Mouse (Mus musculus) hindbrain, embryonic 11.5 days (tissue): ENCODE measurements around the gene Trappc2l. TPM values are rescaled to one million over a fixed set of nuclear protein-coding genes. Genes with fewer than 3 reads are reported as not detected.

ENCODE experiments used
- ATAC-seq: fragments of 200-750 bp; cut with Nextera tagmentation; 2 replicates; pipeline ENCODE4 v1.8.0; 2017; ENCODE audit warnings: mild to moderate bottlenecking, moderate TSS enrichment, moderate library complexity; ENCODE audit not compliant: low FRiP score
- DNase-seq: peaks from one replicate; pipeline ENCODE4 v3.0.0-alpha.2; 2015; ENCODE audit warnings: low spot score
- H3K27ac ChIP-seq: fragments of 300-500 bp; sonication (generic); 2 replicates; pipeline ENCODE4 v1.5.1; 2014; ENCODE audit warnings: mild to moderate bottlenecking, low read depth, low read length
- H3K27me3 ChIP-seq: fragments of 300-500 bp; sonication (generic); 2 replicates; pipeline ENCODE4 v1.6.1; 2014; ENCODE audit warnings: mild to moderate bottlenecking, low read length, moderate library complexity, mixed read lengths; ENCODE audit not compliant: control insufficient read depth, insufficient read depth
- H3K36me3 ChIP-seq: fragments of 300-500 bp; sonication (generic); 2 replicates; pipeline ENCODE4 v1.6.1; 2014; ENCODE audit warnings: mild to moderate bottlenecking, low read length, moderate library complexity, mixed read lengths; ENCODE audit not compliant: control insufficient read depth, insufficient read depth
- H3K4me1 ChIP-seq: fragments of 300-500 bp; sonication (generic); replicated peaks from 2 replicates; pipeline ENCODE4 v1.6.1; 2014; ENCODE audit warnings: low read length, mixed read lengths; ENCODE audit not compliant: control insufficient read depth, insufficient read depth
- H3K4me2 ChIP-seq: fragments of 300-500 bp; sonication (generic); replicated peaks from 2 replicates; pipeline ENCODE4 v1.6.1; 2014; ENCODE audit warnings: mild to moderate bottlenecking, low read depth, low read length
- H3K4me3 ChIP-seq: fragments of 300-500 bp; sonication (generic); 2 replicates; pipeline ENCODE4 v1.5.1; 2014; ENCODE audit warnings: low read depth, low read length
- H3K9ac ChIP-seq: fragments of 300-500 bp; sonication (generic); 2 replicates; pipeline ENCODE4 v1.6.1; 2014; ENCODE audit warnings: low read depth, low read length
- H3K9me3 ChIP-seq: fragments of 300-500 bp; sonication (generic); 2 replicates; pipeline ENCODE4 v1.6.1; 2016; ENCODE audit warnings: low read length; ENCODE audit not compliant: control insufficient read depth
- WGBS: fragments of 180-500 bp; shearing (Covaris S2); extraction: QIAGEN DNeasy Blood & Tissue Kit; methylation state at CpG from one replicate; pipeline ENCODE4 v1.1.7; 2014; 5-methylcytosine and 5-hydroxymethylcytosine counted together
- polyA plus RNA-seq: library from polyadenylated mRNA; unstranded; fragments of >200 nt; fragmentation: Nextera tagmentation; extraction: Ambion mirVana; gene quantifications from 2 replicates; pipeline ENCODE4 v1.2.1, GENCODE M21; 2014

Gene Trappc2l
- polyA plus RNA-seq, 1 experiment from 2014 or later, result 48.3 TPM

- H3K36me3 ChIP-seq, result no peaks in the 10 kb centered on the region
- H3K9ac ChIP-seq, result no peak overlapping the region
- no peaks in the 10 kb centered on the region for H3K9me3 ChIP-seq
- no peak overlapping the region for H3K4me2 ChIP-seq
- WGBS, result 71% methylated on average over 9 of the region's 9 CpGs
- H3K27ac ChIP-seq, result no peak overlapping the region
- ATAC-seq (no peak), DNase-seq (no peak)
- H3K4me3 ChIP-seq, result no peak overlapping the region
- H3K27me3 ChIP-seq, result no peaks in the 10 kb centered on the region
- H3K4me1 ChIP-seq, result no peaks in the 10 kb centered on the region
Observed at GRCm38 (mm10) chr8:122616181-122616905, 4.9 kb downstream of the Trappc2l start.

- no peak overlapping the region for H3K9ac ChIP-seq
- no peak overlapping the region for H3K27ac ChIP-seq
- no peaks in the 10 kb centered on the region for H3K36me3 ChIP-seq
- ATAC-seq (0 out of 2 replicates have a peak, but pooled peaks have one; percentile 27), DNase-seq (peak; percentile 91)
- WGBS, result 38% methylated on average over 5 of the region's 7 CpGs
- H3K9me3 ChIP-seq, result no peaks in the 10 kb centered on the region
- no peak overlapping the region for H3K4me2 ChIP-seq
- H3K4me1 ChIP-seq, result no peaks in the 10 kb centered on the region
- H3K27me3 ChIP-seq, result no peaks in the 10 kb centered on the region
- H3K4me3 ChIP-seq, result no peak overlapping the region
Observed at GRCm38 (mm10) chr8:122617947-122618546, 6.6 kb downstream of the Trappc2l start.

GRCm38 (mm10) chr8:122618660-122619378, 7.4 kb downstream of the Trappc2l start:
- no peak for ATAC-seq
- Histone ChIP-seq H3K9me3 (no peaks in the 10 kb centered on the region), H3K4me1 (no peaks in the 10 kb centered on the region), H3K9ac (no peak overlapping the region), H3K4me2 (no peak overlapping the region), H3K36me3 (no peaks in the 10 kb centered on the region), H3K27ac (no peak overlapping the region), H3K27me3 (no peaks in the 10 kb centered on the region), H3K4me3 (no peak overlapping the region)
- 78% methylated on average over 6 of the region's 6 CpGs for WGBS
- no peak for DNase-seq

GRCm38 (mm10) chr8:122620446-122620845, 9.0 kb downstream of the Trappc2l start:
- no peaks in the 10 kb centered on the region for H3K9me3 ChIP-seq
- H3K9ac ChIP-seq, result no peak overlapping the region
- H3K4me3 ChIP-seq, result no peak overlapping the region
- no peak overlapping the region for H3K27ac ChIP-seq
- no peak overlapping the region for H3K4me2 ChIP-seq
- H3K27me3 ChIP-seq, result no peaks in the 10 kb centered on the region
- ATAC-seq, result no peak
- 42% methylated on average over 5 of the region's 5 CpGs for WGBS
- no peaks in the 10 kb centered on the region for H3K4me1 ChIP-seq
- no peak for DNase-seq
- no peaks in the 10 kb centered on the region for H3K36me3 ChIP-seq

GRCm38 (mm10) chr8:122622727-122623126, 11.3 kb downstream of the Trappc2l start, which contains the start of gene Pabpn1l:
TSS of gene Pabpn1l (minus strand) at chr8:122622739.
- WGBS, result 69% methylated on average over 6 of the region's 6 CpGs

GRCm38 (mm10) chr8:122623844-122624642, 12.6 kb downstream of the Trappc2l start:
- no peaks in the 10 kb centered on the region for H3K9me3 ChIP-seq
- no peak overlapping the region for H3K9ac ChIP-seq
- no peak for ATAC-seq
- H3K4me1 ChIP-seq, result no peaks in the 10 kb centered on the region
- no peaks in the 10 kb centered on the region for H3K36me3 ChIP-seq
- WGBS, result 91% methylated on average over 17 of the region's 17 CpGs
- no peak overlapping the region for H3K27ac ChIP-seq
- no peaks in the 10 kb centered on the region for H3K27me3 ChIP-seq
- H3K4me3 ChIP-seq, result no peak overlapping the region
- no peak overlapping the region for H3K4me2 ChIP-seq
- no peak for DNase-seq

More at GRCm38 (mm10) chr8:122622727-122623126, 11.3 kb downstream of the Trappc2l start, which contains the start of gene Pabpn1l:
- H3K4me3 ChIP-seq, result no peak within 1 kb of the TSS
- no peaks in the 10 kb centered on the region for H3K9me3 ChIP-seq
- ATAC-seq (no peak), DNase-seq (no peak)
- H3K9ac ChIP-seq, result no peak within 1 kb of the TSS
- no peaks in the 10 kb centered on the region for H3K4me1 ChIP-seq
- H3K36me3 ChIP-seq, result no peaks in the 10 kb centered on the region
- H3K27ac ChIP-seq, result no peak within 1 kb of the TSS
- H3K4me2 ChIP-seq, result no peak within 1 kb of the TSS
- no peaks in the 10 kb centered on the region for H3K27me3 ChIP-seq

GRCm38 (mm10) chr8:122624653-122625052, 13.2 kb downstream of the Trappc2l start:
- Histone ChIP-seq H3K4me2 (no peak overlapping the region), H3K27ac (no peak overlapping the region), H3K36me3 (no peaks in the 10 kb centered on the region), H3K9ac (no peak overlapping the region), H3K27me3 (no peaks in the 10 kb centered on the region), H3K4me1 (no peaks in the 10 kb centered on the region), H3K9me3 (no peaks in the 10 kb centered on the region), H3K4me3 (no peak overlapping the region)
- 69% methylated on average over 5 of the region's 5 CpGs for WGBS
- no peak for DNase-seq
- ATAC-seq, result no peak

GRCm38 (mm10) chr8:122625811-122626210, 14.4 kb downstream of the Trappc2l start:
- ATAC-seq (no peak), DNase-seq (no peak)
- Histone ChIP-seq H3K4me1 (0 out of 2 replicates have a peak, but pooled peaks cover 2% of the 10 kb centered on the region), H3K4me3 (no peak overlapping the region), H3K4me2 (no peak overlapping the region), H3K36me3 (no peaks in the 10 kb centered on the region), H3K27ac (no peak overlapping the region), H3K27me3 (no peaks in the 10 kb centered on the region), H3K9ac (no peak overlapping the region), H3K9me3 (no peaks in the 10 kb centered on the region)
- WGBS, result 84% methylated on average over 9 of the region's 9 CpGs
